Mouse (Mus musculus) liver, adult 2 months (tissue): ENCODE measurements around the gene Dyx1c1.

Source experiments
- CTCF ChIP-seq: fragments of 200-500 bp; IDR thresholded peaks from 2 replicates; pipeline ENCODE4 v1.5.1; 2011; ENCODE audit warnings: low read depth, low read length, control low read depth
- POLR2A ChIP-seq: fragments of 200-500 bp; IDR thresholded peaks from 2 replicates; pipeline ENCODE4 v1.6.1; 2011; ENCODE audit warnings: low read length, control low read depth; ENCODE audit not compliant: insufficient read depth; ENCODE audit errors: extremely low read depth

- TF ChIP-seq CTCF (no peak), POLR2A (no peak)
These were observed 45.5 kb downstream of the Dyx1c1 start for GRCm38 (mm10) chr9:73004076-73004475.
